Mouse (Mus musculus) cortical plate, adult 2 months (tissue): ENCODE results near the gene Khdc4. TPM values are rescaled to one million over a fixed set of nuclear protein-coding genes. Genes with fewer than 3 reads are reported as not detected.

Source experiments
- H3K27ac ChIP-seq: fragments of 200-500 bp; 2 replicates; pipeline ENCODE4 v1.5.1; 2012; ENCODE audit warnings: low read length, control low read depth, inconsistent platforms; ENCODE audit not compliant: insufficient read depth
- H3K4me1 ChIP-seq: fragments of 200-500 bp; 2 replicates; pipeline ENCODE4 v1.6.1; 2011; ENCODE audit warnings: low read length; ENCODE audit not compliant: control insufficient read depth, insufficient read depth
- H3K4me3 ChIP-seq: fragments of 200-500 bp; 2 replicates; pipeline ENCODE4 v1.5.1; 2011; ENCODE audit warnings: mild to moderate bottlenecking, low read length, control low read depth; ENCODE audit not compliant: insufficient read depth
- CTCF ChIP-seq: fragments of 200-500 bp; IDR thresholded peaks from 2 replicates; pipeline ENCODE4 v1.5.1; 2011; ENCODE audit warnings: mild to moderate bottlenecking, control low read depth, low read length; ENCODE audit not compliant: insufficient read depth; ENCODE audit errors: extremely low read depth
- POLR2A ChIP-seq: fragments of 200-500 bp; IDR thresholded peaks from 2 replicates; pipeline ENCODE4 v1.6.1; 2011; ENCODE audit warnings: mild to moderate bottlenecking, low read length, control low read depth; ENCODE audit not compliant: insufficient read depth; ENCODE audit errors: extremely low read depth
- polyA plus RNA-seq: library from polyadenylated mRNA; depleted of rRNA; stranded (reverse); fragments of >200 nt; gene quantifications from 2 replicates; pipeline ENCODE4 v1.2.3, GENCODE M21; 2012

Gene Khdc4
- polyA plus RNA-seq, 1 experiment, result 70.5 TPM

- no peak overlapping the region for H3K27ac ChIP-seq
- H3K4me3 ChIP-seq, result no peak overlapping the region
- no peak for TF ChIP-seq POLR2A
- TF ChIP-seq CTCF, result no peak
- no peaks in the 10 kb centered on the region; the same call in 1 of the 2 replicates for H3K4me1 ChIP-seq
These were observed 37.7 kb upstream of the Khdc4 start for GRCm38 (mm10) chr3:88647779-88648413.

GRCm38 (mm10) chr3:88648452-88649168 lies 37.0 kb upstream of the Khdc4 start:
- Histone ChIP-seq H3K27ac (no peak overlapping the region), H3K4me1 (no peaks in the 10 kb centered on the region; the same call in 1 of the 2 replicates), H3K4me3 (no peak overlapping the region)
- TF ChIP-seq CTCF (no peak), POLR2A (peak; percentile 56; the same call in 1 of the 2 replicates)

GRCm38 (mm10) chr3:88649186-88649585 lies 36.4 kb upstream of the Khdc4 start:
- H3K4me3 ChIP-seq, result no peak overlapping the region
- H3K27ac ChIP-seq, result no peak overlapping the region
- no peaks in the 10 kb centered on the region; the same call in 1 of the 2 replicates for H3K4me1 ChIP-seq
- TF ChIP-seq POLR2A, result no peak
- TF ChIP-seq CTCF, result no peak

DNA sequence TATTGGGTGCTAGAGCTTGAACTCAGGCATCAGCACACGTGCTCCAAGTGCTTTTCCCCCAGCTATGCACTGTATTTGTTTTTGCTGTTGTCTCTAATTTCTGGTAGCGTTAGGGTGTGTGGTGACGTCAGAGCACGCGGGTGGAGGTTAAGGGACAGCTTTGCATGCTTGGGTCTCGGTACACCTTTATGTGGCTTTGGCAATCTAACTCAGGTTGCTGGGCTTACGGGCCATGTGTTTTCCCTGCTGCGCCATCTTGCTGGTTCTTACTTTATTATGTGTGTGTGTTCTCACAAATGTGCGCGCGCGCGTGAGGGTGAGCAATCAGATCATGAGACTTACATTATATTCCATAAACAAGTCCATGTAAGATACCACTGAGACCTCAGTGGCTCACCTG lies 35.6 kb upstream of the Khdc4 start:
- Histone ChIP-seq H3K4me3 (no peak overlapping the region), H3K27ac (no peak overlapping the region), H3K4me1 (no peaks in the 10 kb centered on the region; the same call in 1 of the 2 replicates)
- TF ChIP-seq POLR2A (no peak), CTCF (no peak)

- H3K27ac ChIP-seq, result no peak overlapping the region
These were observed 34.7 kb upstream of the Khdc4 start for GRCm38 (mm10) chr3:88650713-88651504.

GRCm38 (mm10) chr3:88651669-88652618 lies 33.7 kb upstream of the Khdc4 start:
- Histone ChIP-seq H3K27ac (no peak overlapping the region), H3K4me3 (no peak overlapping the region)
- TF ChIP-seq CTCF (no peak), POLR2A (no peak)

More at GRCm38 (mm10) chr3:88650713-88651504, 34.7 kb upstream of the Khdc4 start:
- Histone ChIP-seq H3K4me1 (no peaks in the 10 kb centered on the region; the same call in 1 of the 2 replicates), H3K4me3 (no peak overlapping the region)
- no peak for TF ChIP-seq CTCF
- TF ChIP-seq POLR2A, result no peak

GRCm38 (mm10) chr3:88652846-88653515 lies 32.6 kb upstream of the Khdc4 start, which contains the start of gene Rxfp4:
Gene Rxfp4 (minus strand): TSS chr3:88653142.
- H3K27ac ChIP-seq, result no peak within 1 kb of the TSS
- H3K4me1 ChIP-seq, result no peaks in the 10 kb centered on the region; the same call in 1 of the 2 replicates
- TF ChIP-seq POLR2A (no peak), CTCF (no peak)
- H3K4me3 ChIP-seq, result no peak within 1 kb of the TSS

More at GRCm38 (mm10) chr3:88651669-88652618, 33.7 kb upstream of the Khdc4 start:
- H3K4me1 ChIP-seq, result no peaks in the 10 kb centered on the region; the same call in 1 of the 2 replicates

- H3K4me3 ChIP-seq, result no peak overlapping the region
- TF ChIP-seq CTCF (no peak), POLR2A (no peak)
- no peaks in the 10 kb centered on the region; the same call in 1 of the 2 replicates for H3K4me1 ChIP-seq
- no peak overlapping the region for H3K27ac ChIP-seq
These were observed 31.9 kb upstream of the Khdc4 start for GRCm38 (mm10) chr3:88653516-88654370.
